Mouse (Mus musculus) monocyte, adult 5-6 weeks (primary cell): ENCODE measurements around the gene Sgsh. TPM values are rescaled to one million over a fixed set of nuclear protein-coding genes. Genes with fewer than 3 reads are reported as not detected.

Experiments used
- ATAC-seq: fragments of 153-309, 156-312 bp; replicated peaks from 2 replicates; pipeline ENCODE4 v1.8.0; 2017; ENCODE audit warnings: mild to moderate bottlenecking; ENCODE audit not compliant: low TSS enrichment, insufficient number of reproducible peaks, severe bottlenecking, poor library complexity, low FRiP score
- total RNA-seq: library from RNA; stranded (forward); fragments of 200-1000, 200-491, 200-594 nt; gene quantifications from 3 replicates; pipeline ENCODE4 v1.2.3, GENCODE M21; 2017

Gene Sgsh
- total RNA-seq, 1 experiment from 2014 or later: 15.0 TPM

GRCm38 (mm10) chr11:119381631-119382337, 26.4 kb upstream of the Sgsh start:
- no peak for ATAC-seq

DNA sequence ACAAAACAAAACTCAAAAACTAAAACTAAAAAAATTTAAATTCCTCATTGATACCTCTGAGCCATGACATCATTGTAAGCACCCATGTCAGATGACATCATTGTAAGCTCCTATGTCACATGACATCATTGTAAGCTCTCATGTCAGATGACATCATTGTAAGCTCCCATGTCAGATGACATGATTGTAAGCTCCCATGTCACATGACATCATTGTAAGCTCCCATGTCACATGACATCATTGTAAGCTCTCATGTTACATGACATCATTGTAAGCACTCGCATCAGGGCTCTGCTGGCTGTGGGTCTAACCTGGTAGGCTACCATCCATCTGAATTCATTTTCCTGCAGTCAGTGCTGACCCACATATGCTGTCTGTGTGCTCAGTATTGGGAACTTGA, 23.2 kb upstream of the Sgsh start:
- no peak for ATAC-seq

GRCm38 (mm10) chr11:119377326-119377725, 22.0 kb upstream of the Sgsh start:
- ATAC-seq: peak; percentile 91

- ATAC-seq: peak; percentile 44
Observed at GRCm38 (mm10) chr11:119375425-119375824, 20.1 kb upstream of the Sgsh start.

- ATAC-seq: peak; percentile 87
Observed at GRCm38 (mm10) chr11:119363534-119364145, 8.3 kb upstream of the Sgsh start.

DNA sequence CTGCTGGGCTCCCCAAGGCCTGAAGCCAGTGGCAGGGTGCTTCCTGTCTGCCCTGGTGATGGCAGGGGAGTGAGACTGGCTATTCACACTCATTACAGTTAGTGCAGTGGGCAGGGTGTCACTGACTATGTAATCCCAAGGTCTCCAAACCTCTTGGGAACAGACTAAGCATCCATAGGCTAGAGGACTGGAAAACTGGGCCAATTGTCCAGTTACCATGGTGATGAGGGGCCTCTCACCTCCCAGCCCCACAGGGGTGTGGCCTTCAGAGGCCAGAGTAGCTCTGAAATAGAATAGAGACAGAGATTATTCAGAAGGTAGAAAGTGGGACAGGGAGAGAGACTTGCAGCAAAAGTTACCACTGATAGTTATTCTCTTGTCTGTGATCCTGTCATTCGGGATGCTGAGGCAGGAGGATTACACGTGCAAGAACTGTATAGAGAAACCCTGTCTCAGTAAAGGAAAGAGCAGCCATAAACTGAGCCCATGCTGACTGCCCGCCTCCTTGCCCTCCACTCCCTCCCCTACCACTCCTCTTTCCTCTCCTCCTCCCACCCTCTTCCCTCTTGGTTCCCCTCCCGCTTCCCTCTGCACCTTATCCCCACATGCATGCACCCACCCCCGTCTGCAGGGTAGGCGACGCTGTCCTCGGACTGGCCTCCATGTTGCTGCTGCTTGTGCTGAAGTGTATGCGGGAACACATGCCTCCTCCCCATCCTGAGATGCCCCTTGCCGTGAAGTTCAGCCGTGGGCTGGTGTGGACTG, 7.6 kb upstream of the Sgsh start:
- 0 out of 2 replicates have a peak, but pooled peaks have one; percentile 13 for ATAC-seq

- ATAC-seq: no peak
Observed at GRCm38 (mm10) chr11:119359089-119359488, 3.8 kb upstream of the Sgsh start.

- peak; percentile 73 for ATAC-seq
Observed at GRCm38 (mm10) chr11:119354798-119355442, 416 bp downstream of the Sgsh start.

- ATAC-seq: no peak
Observed at GRCm38 (mm10) chr11:119353946-119354345, 1.4 kb downstream of the Sgsh start.

GRCm38 (mm10) chr11:119352113-119352512, 3.2 kb downstream of the Sgsh start:
- peak; percentile 33 for ATAC-seq

- ATAC-seq: no peak
Observed at GRCm38 (mm10) chr11:119347125-119347524, 8.2 kb downstream of the Sgsh start.

- ATAC-seq: no peak
Observed at GRCm38 (mm10) chr11:119344865-119345264, 10.5 kb downstream of the Sgsh start.

- no peak for ATAC-seq
Observed at GRCm38 (mm10) chr11:119344178-119344577, 11.2 kb downstream of the Sgsh start.

GRCm38 (mm10) chr11:119339637-119340036, 15.7 kb downstream of the Sgsh start:
- ATAC-seq: peak; percentile 85

DNA sequence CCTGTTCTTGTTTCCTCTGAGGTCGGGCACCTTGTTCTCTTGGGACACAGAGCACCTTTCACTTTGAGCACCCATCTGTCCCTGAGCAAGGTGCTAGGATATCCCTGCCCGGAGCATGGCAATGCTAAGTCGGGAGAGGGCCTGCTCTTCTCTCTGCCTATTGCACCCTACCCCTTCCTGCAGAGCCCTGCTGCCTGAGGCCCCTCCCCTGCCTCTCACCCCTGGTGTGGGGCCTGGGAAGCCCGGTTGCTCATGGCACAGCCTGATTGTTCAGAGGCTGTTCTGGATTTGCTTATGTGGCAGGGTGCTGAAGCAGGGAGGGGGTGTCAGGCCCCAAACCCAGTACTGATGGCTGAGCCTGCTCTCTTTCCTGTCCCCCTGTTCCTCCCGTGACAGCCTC, 16.2 kb downstream of the Sgsh start:
- no peak for ATAC-seq

GRCm38 (mm10) chr11:119338271-119339059, 16.9 kb downstream of the Sgsh start:
- ATAC-seq: no peak

DNA sequence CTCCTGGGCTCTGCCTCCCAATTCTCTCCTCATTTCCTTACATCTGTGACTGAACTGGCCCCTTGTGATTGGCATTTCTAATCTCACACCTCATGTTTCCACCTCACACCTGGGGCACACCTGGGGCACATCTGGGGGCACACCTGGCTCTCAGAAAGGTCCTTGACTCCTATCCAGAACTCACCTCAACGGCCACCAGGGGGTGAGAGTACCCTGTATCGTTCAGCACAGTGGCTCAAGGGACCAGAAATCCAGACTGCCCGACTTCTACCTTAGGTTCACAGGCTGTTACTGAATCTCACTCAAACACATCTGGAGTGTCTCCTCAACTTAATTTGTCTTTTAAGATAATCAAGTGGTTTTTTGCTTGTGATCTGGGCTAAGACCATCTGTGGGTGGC, 23.4 kb downstream of the Sgsh start:
- no peak for ATAC-seq

DNA sequence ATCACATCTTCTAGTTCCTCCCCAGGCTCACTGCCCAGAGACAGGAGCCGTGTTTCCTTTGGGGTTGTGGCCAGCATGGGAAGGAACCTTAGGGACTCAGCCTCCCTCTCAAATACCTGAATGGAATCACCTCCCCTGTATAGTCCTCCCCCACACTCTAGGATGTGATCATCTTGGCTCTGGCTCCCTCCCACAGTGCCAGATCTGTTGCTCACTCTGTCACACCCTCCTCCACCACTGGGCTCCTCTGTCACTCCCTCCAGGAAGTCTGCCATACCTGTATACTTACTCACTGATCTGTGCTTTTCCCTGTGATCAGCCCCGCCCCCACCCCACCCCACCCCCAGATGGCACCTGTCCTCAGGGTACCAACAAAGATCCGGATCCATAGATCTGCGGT, 24.7 kb downstream of the Sgsh start:
- ATAC-seq: no peak

DNA sequence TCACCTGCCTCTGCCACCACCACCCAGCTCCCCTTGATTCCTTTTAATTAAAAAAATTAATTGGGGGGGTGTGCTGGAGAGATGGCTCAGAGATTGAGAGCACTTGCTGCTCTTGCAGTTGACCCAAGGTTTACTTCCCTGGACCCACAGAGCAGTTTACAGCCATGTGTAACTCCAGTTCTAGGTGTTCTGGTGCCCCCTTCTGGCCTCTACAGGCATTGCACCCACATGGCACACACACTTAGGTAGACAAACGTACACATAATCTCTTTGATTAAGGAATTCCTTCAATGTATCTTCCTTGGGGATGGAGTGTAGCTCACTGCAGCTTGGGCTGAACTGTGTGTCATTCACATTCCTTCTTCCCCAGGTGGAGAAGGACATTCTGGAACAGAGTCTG, 30.3 kb downstream of the Sgsh start:
- no peak for ATAC-seq
